Mouse (Mus musculus) limb, embryonic 13.5 days (tissue): Measurements from ENCODE around the gene H2-M10.1. TPM values are rescaled to one million over a fixed set of nuclear protein-coding genes. Genes with fewer than 3 reads are reported as not detected.
"Not testable (repeated sequence)": the region's sequence is repeated elsewhere in the genome, so short reads cannot be mapped to it uniquely, and the experiment has no call there.

Experiments
- ATAC-seq: fragments of 200-750 bp; cut with Nextera tagmentation; 2 replicates; pipeline ENCODE4 v1.8.0; 2017; ENCODE audit warnings: low read depth, moderate number of reproducible peaks, moderate TSS enrichment; ENCODE audit not compliant: low FRiP score
- H3K27ac ChIP-seq: fragments of 300-500 bp; sonication (generic); 2 replicates; pipeline ENCODE4 v1.5.1; 2015; ENCODE audit warnings: inconsistent platforms, mild to moderate bottlenecking, moderate library complexity
- H3K27me3 ChIP-seq: fragments of 300-500 bp; sonication (generic); 2 replicates; pipeline ENCODE4 v1.6.1; 2015; ENCODE audit warnings: mild to moderate bottlenecking, inconsistent platforms
- H3K36me3 ChIP-seq: fragments of 300-500 bp; sonication (generic); 2 replicates; pipeline ENCODE4 v1.6.1; 2015; ENCODE audit warnings: inconsistent platforms, mild to moderate bottlenecking, moderate library complexity
- H3K4me1 ChIP-seq: fragments of 300-500 bp; sonication (generic); 2 replicates; pipeline ENCODE4 v1.6.1; 2015; ENCODE audit warnings: inconsistent platforms
- H3K4me2 ChIP-seq: fragments of 300-500 bp; sonication (generic); replicated peaks from 2 replicates; pipeline ENCODE4 v1.6.1; 2015; ENCODE audit warnings: inconsistent platforms, mild to moderate bottlenecking, moderate library complexity
- H3K4me3 ChIP-seq: fragments of 300-500 bp; sonication (generic); 2 replicates; pipeline ENCODE4 v1.5.1; 2015; ENCODE audit warnings: moderate library complexity, mild to moderate bottlenecking, inconsistent platforms
- H3K9ac ChIP-seq: fragments of 300-500 bp; sonication (generic); 2 replicates; pipeline ENCODE4 v1.6.1; 2015; ENCODE audit warnings: mild to moderate bottlenecking, inconsistent platforms
- H3K9me3 ChIP-seq: fragments of 300-500 bp; sonication (generic); 2 replicates; pipeline ENCODE4 v1.6.1; 2016; ENCODE audit warnings: inconsistent platforms
- WGBS: fragments of 180-500 bp; shearing (Covaris S2); methylation state at CpG from one replicate; pipeline ENCODE4 v1.1.7; 2015; 5-methylcytosine and 5-hydroxymethylcytosine counted together
- polyA plus RNA-seq: library from polyadenylated mRNA; unstranded; fragments of >200 nt; fragmentation: Nextera tagmentation; extraction: Ambion mirVana; gene quantifications from 2 replicates; pipeline ENCODE4 v1.2.1, GENCODE M21; 2015

H2-M10.1 gene
- not detected in 2 replicates for polyA plus RNA-seq

GRCm38 (mm10) chr17:36326055-36326454 lies at the start of gene H2-M10.1:
TSS of gene H2-M10.1 (minus strand) at chr17:36326155.
- no peaks in the 10 kb centered on the region for H3K36me3 ChIP-seq
- H3K27me3 ChIP-seq, result no peaks in the 10 kb centered on the region
- ATAC-seq, result no peak
- no peak within 1 kb of the TSS for H3K4me3 ChIP-seq
- no peaks in the 10 kb centered on the region for H3K4me1 ChIP-seq
- H3K9ac ChIP-seq, result no peak within 1 kb of the TSS
- no peaks in the 10 kb centered on the region for H3K9me3 ChIP-seq
- H3K27ac ChIP-seq, result no peak within 1 kb of the TSS
- no peak within 1 kb of the TSS for H3K4me2 ChIP-seq
- 90% methylated on average over 4 of the region's 4 CpGs for WGBS

- not testable (repeated sequence) for H3K9me3 ChIP-seq
- 91% methylated on average over 2 of the region's 2 CpGs for WGBS
These were observed 42.4 kb upstream of the H2-M10.1 start, which contains the start of gene H2-M10.3 for GRCm38 (mm10) chr17:36368317-36368716. TSS of gene H2-M10.3 (minus strand) at chr17:36368417.

GRCm38 (mm10) chr17:36362404-36362803 lies 36.4 kb upstream of the H2-M10.1 start:
- H3K27ac ChIP-seq, H3K4me1 ChIP-seq, H3K36me3 ChIP-seq, H3K4me2 ChIP-seq, H3K4me3 ChIP-seq, H3K27me3 ChIP-seq, ATAC-seq, H3K9ac ChIP-seq, H3K9me3 ChIP-seq: not testable (repeated sequence)

More at GRCm38 (mm10) chr17:36368317-36368716, 42.4 kb upstream of the H2-M10.1 start, which contains the start of gene H2-M10.3:
- H3K4me3 ChIP-seq, H3K9ac ChIP-seq, H3K4me2 ChIP-seq, H3K27me3 ChIP-seq, H3K27ac ChIP-seq, H3K4me1 ChIP-seq, H3K36me3 ChIP-seq, ATAC-seq: not testable (repeated sequence)

GRCm38 (mm10) chr17:36357512-36357911 lies 31.6 kb upstream of the H2-M10.1 start:
- H3K4me2 ChIP-seq, H3K36me3 ChIP-seq: not testable (repeated sequence)

GRCm38 (mm10) chr17:36355763-36356162 lies 29.8 kb upstream of the H2-M10.1 start:
- Histone ChIP-seq H3K9me3 (no peaks in the 10 kb centered on the region), H3K9ac (no peak overlapping the region), H3K27me3 (no peaks in the 10 kb centered on the region), H3K4me1 (no peaks in the 10 kb centered on the region), H3K36me3 (no peaks in the 10 kb centered on the region), H3K4me2 (no peak overlapping the region), H3K27ac (no peak overlapping the region), H3K4me3 (no peak overlapping the region)
- no peak for ATAC-seq
- 24% methylated on average over 3 of the region's 3 CpGs for WGBS

More at GRCm38 (mm10) chr17:36357512-36357911, 31.6 kb upstream of the H2-M10.1 start:
- not testable (repeated sequence) for H3K4me3 ChIP-seq, ATAC-seq, H3K27me3 ChIP-seq, H3K9me3 ChIP-seq, H3K9ac ChIP-seq, H3K27ac ChIP-seq, H3K4me1 ChIP-seq

- not testable (repeated sequence) for ATAC-seq, H3K4me3 ChIP-seq, H3K27me3 ChIP-seq, H3K4me2 ChIP-seq, H3K4me1 ChIP-seq, H3K36me3 ChIP-seq, H3K9me3 ChIP-seq, H3K9ac ChIP-seq, H3K27ac ChIP-seq
These were observed 29.4 kb upstream of the H2-M10.1 start for GRCm38 (mm10) chr17:36355343-36355742.

- no peak overlapping the region for H3K27ac ChIP-seq
- H3K4me3 ChIP-seq, result peak overlapping the region; percentile 54
- WGBS, result 12% methylated on average over 5 of the region's 5 CpGs
- no peak for ATAC-seq
- no peaks in the 10 kb centered on the region for H3K27me3 ChIP-seq
- 0 out of 2 replicates have a peak, but pooled peaks cover 5% of the 10 kb centered on the region for H3K4me1 ChIP-seq
- H3K9ac ChIP-seq, result peak overlapping the region; percentile 59
- no peaks in the 10 kb centered on the region for H3K36me3 ChIP-seq
- peak overlapping the region; percentile 66 for H3K4me2 ChIP-seq
- no peaks in the 10 kb centered on the region for H3K9me3 ChIP-seq
These were observed 10.2 kb downstream of the H2-M10.1 start for GRCm38 (mm10) chr17:36315689-36316253.

GRCm38 (mm10) chr17:36315041-36315688 lies 10.8 kb downstream of the H2-M10.1 start:
- 0% methylated on average over 19 of the region's 19 CpGs for WGBS
- H3K9ac ChIP-seq, result peak overlapping the region; percentile 59
- H3K27ac ChIP-seq, result no peak overlapping the region
- H3K4me2 ChIP-seq, result peak overlapping the region; percentile 66
- 0 out of 2 replicates have a peak, but pooled peaks cover 5% of the 10 kb centered on the region for H3K4me1 ChIP-seq
- no peaks in the 10 kb centered on the region for H3K36me3 ChIP-seq
- no peaks in the 10 kb centered on the region for H3K27me3 ChIP-seq
- H3K4me3 ChIP-seq, result peak overlapping the region; percentile 54
- ATAC-seq, result peak; percentile 61
- H3K9me3 ChIP-seq, result no peaks in the 10 kb centered on the region

- Histone ChIP-seq H3K9me3 (no peaks in the 10 kb centered on the region), H3K4me3 (peak overlapping the region; percentile 54), H3K27me3 (no peaks in the 10 kb centered on the region), H3K4me2 (peak overlapping the region; percentile 66), H3K9ac (peak overlapping the region; percentile 59; the same call in 1 of the 2 replicates), H3K27ac (no peak overlapping the region), H3K4me1 (0 out of 2 replicates have a peak, but pooled peaks cover 5% of the 10 kb centered on the region), H3K36me3 (no peaks in the 10 kb centered on the region)
- ATAC-seq, result no peak
- WGBS, result 3% methylated on average over 9 of the region's 9 CpGs
These were observed 11.4 kb downstream of the H2-M10.1 start for GRCm38 (mm10) chr17:36314511-36314910.

GRCm38 (mm10) chr17:36309293-36309692 lies 16.7 kb downstream of the H2-M10.1 start:
- no peak overlapping the region for H3K9ac ChIP-seq
- no peaks in the 10 kb centered on the region for H3K9me3 ChIP-seq
- no peak overlapping the region for H3K27ac ChIP-seq
- H3K4me2 ChIP-seq, result no peak overlapping the region
- no peaks in the 10 kb centered on the region for H3K36me3 ChIP-seq
- WGBS, result 23% methylated on average over 1 of the region's 1 CpGs
- no peaks in the 10 kb centered on the region for H3K27me3 ChIP-seq
- no peaks in the 10 kb centered on the region for H3K4me1 ChIP-seq
- ATAC-seq, result no peak
- no peak overlapping the region for H3K4me3 ChIP-seq

GRCm38 (mm10) chr17:36308855-36309254 lies 17.1 kb downstream of the H2-M10.1 start:
- H3K27me3 ChIP-seq, H3K36me3 ChIP-seq, H3K9me3 ChIP-seq, H3K4me3 ChIP-seq, H3K27ac ChIP-seq, ATAC-seq, H3K4me1 ChIP-seq, H3K4me2 ChIP-seq, H3K9ac ChIP-seq: not testable (repeated sequence)
- 0% methylated on average over 3 of the region's 3 CpGs for WGBS

- Histone ChIP-seq H3K9ac (no peak within 1 kb of the TSS), H3K4me3 (no peak within 1 kb of the TSS), H3K4me2 (no peak within 1 kb of the TSS), H3K9me3 (peaks cover 10% of the 10 kb centered on the region; the same call in 1 of the 2 replicates), H3K4me1 (no peaks in the 10 kb centered on the region), H3K27me3 (no peaks in the 10 kb centered on the region), H3K27ac (no peak within 1 kb of the TSS), H3K36me3 (peaks cover 12% of the 10 kb centered on the region)
- no peak for ATAC-seq
- 94% methylated on average over 2 of the region's 2 CpGs for WGBS
These were observed 39.6 kb downstream of the H2-M10.1 start, which contains the start of gene H2-M10.2 for GRCm38 (mm10) chr17:36286390-36286789. TSS of gene H2-M10.2 (minus strand) at chr17:36286490.
